Mouse (Mus musculus) 3T3-L1 (cell line): Measurements from ENCODE around the gene Ninj2.
"Not testable (repeated sequence)": the region's sequence is repeated elsewhere in the genome, so short reads cannot be mapped to it uniquely, and the experiment has no call there.

Experiments
- DNase-seq: peaks from one replicate; pipeline ENCODE4 v3.0.0-alpha.2; 2015; ENCODE audit warnings: low read depth, low spot score

Gene Ninj2

DNA sequence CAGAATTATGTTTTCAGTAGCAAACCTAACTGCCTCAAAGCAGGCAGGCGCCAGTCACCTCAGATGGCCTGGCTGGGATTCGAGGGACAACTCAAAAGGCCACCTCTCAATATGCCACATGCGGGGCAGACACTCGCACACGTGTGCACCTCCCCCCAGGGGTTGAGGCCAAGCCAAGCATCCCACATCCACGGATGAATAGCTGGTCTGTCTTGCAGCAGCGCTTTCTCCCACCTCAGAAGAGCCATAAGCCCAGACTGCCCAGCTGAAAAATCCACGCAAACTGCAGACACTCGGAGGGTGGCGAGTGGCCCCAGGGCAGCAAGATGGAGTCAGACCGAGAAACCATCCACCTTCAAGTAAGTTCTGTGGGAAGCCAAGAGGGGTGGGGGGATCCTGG is at the start of gene Ninj2:
Ninj2 (plus strand) TSS at position 251 of the 400 bp plus-strand sequence.
- DNase-seq, result no peak

- no peak for DNase-seq
Observed at GRCm38 (mm10) chr6:120045406-120045805, 47.7 kb upstream of the Ninj2 start.

GRCm38 (mm10) chr6:120047705-120048292 is 45.4 kb upstream of the Ninj2 start:
- DNase-seq, result peak; percentile 32

GRCm38 (mm10) chr6:120054412-120054811 is 38.7 kb upstream of the Ninj2 start:
- no peak for DNase-seq

DNA sequence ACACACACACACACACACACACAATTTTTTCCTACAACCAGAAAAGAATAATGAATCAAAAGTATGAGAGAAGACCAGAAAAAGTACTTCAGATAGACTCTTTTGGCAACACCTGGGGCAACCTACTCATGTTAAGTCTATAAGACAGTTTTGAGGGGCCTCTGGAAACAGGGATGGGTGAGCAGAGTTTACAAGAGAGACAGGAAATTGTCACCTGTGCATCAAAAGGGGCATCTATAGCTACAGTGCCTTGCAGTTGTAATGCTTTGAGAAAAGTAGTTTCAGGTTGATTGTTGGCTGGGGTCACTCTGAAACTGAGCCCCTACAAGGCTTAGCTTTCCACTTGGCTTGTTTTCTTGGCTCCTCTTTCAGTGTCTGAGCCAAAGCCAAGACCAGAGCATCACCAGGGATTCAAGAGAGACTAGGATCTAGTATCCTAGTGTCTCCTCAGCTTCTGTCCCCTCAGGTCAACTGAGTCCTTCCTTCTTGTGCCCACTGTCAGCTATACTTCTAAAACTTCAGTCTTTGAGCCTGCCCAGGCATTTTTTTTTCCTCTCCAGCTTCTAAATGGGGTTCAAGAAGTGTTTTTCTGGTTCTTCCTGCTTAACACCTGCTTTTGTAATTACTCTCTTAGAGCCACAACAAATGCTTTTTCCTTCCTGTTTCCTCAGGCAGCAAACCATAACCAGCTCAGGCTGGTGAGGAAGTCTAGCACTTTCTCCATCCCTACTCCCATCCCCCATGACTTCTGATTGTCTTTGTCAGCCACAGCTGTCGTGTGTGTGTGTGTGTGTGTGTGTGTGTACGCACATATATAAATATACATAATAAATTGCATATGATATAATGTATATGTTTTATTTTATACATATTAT is 37.2 kb upstream of the Ninj2 start:
- no peak for DNase-seq

- no peak for DNase-seq
Observed at GRCm38 (mm10) chr6:120062934-120063333, 30.2 kb upstream of the Ninj2 start.

GRCm38 (mm10) chr6:120064627-120065026 is 28.5 kb upstream of the Ninj2 start:
- DNase-seq, result no peak

DNA sequence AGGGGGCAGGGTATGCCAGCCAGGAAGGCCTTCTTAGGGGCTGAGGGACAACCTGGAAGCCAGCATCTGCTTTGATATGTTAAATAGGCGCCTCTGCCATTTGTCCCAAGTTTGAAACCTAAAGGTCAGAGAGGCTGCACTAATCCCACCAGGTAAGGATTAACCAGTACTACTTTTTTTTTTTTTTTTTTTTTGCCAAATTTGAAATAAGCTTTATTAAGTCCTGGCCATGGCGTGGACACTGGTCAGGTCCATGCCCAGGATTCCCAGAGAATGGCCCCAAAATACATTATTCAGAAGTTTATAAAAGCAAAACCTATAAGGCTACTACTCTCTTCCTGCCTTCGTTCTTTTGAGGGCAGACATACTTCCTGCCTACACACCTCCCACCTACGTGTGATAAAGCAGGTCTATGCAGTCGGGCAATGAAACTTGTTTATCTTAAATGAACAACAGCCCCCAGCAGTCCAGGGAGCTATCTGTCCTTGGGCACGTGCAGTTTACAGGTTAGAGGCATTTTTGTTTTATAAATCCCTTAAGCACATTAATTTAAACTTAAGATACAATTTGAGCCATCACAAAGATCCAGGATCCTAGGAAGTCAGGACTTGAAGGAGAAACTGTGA is 27.5 kb upstream of the Ninj2 start:
- DNase-seq, result no peak

DNA sequence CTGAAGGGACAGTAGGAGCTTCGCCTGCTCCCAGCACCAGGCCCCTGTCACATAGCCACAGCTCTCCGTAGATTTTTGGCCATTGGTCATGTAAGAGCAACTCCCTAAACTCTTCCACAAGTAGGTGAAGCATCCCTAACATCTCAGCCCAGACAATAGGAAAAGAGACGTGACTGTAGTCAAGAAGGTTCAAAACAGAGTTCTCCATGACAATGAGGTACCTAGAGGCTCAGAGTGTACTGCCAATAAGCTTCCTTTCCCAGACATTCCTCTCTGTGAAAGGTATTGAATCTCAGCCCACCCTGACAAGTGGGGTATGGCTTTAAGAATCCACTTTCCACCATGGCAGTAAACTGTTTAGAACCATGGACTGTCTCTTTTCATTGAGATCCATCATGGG is 23.6 kb upstream of the Ninj2 start:
- DNase-seq, result no peak

DNA sequence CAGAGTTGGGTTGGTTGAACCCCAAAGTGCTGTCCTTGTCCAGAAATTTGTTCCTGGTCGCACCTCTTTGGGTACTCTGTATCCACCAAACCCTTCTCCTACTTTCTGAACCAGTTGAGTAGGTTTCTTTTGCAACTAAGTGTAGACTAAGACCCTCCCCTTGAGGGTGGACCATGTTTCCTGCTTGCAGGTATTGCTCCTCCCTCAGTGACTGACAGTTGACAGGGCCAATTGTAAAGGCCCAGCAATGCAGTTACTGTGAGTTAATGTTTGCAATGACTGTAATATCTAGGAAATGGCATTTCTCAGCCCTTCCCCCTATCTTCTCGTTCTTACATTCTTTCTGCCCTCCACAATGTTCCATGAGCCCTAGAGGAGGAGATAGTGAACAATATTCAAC is 20.5 kb upstream of the Ninj2 start:
- DNase-seq, result no peak

DNA sequence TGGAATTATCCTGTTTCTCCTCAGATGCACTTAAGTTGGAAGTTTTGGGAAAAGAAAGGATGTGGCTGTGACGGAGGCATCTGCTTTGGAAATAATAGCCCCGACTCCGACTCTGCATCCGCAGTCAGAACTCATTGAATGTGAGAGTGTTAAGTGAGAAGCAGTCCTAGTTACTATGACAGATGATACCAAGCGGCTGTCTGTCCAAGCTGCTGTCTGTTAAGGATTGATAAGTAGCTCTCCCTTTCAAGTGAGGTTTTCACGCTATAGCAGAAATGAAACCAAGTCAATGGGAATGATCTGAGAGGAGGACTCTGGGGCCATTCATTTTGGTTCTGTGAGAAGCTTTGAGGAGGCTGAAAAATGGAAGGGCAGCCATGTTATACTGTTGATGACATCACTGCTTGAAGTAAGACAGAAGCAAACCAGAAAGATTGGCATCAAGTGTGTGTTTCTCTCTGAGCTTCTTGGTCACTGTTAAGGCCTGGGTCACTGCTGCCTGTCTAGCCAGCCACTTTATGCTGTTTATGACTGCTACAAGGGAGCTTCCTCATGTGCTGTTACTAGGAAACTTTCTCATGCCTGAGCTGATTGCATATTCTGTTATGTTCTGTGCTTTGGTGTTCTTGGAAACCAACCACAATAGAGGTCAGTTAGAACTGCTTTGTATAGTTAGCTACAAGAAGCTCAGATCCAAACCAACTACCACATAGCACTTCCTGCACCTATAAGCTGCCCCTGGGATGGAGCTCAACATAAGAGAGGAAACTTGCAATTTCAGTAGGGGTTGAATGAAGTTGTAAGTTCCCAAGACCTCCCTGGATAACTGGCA is 16.3 kb upstream of the Ninj2 start:
- DNase-seq, result no peak

GRCm38 (mm10) chr6:120079547-120079946 is 13.6 kb upstream of the Ninj2 start:
- no peak for DNase-seq

- DNase-seq, result no peak
Observed at GRCm38 (mm10) chr6:120081516-120081915, 11.6 kb upstream of the Ninj2 start.

DNA sequence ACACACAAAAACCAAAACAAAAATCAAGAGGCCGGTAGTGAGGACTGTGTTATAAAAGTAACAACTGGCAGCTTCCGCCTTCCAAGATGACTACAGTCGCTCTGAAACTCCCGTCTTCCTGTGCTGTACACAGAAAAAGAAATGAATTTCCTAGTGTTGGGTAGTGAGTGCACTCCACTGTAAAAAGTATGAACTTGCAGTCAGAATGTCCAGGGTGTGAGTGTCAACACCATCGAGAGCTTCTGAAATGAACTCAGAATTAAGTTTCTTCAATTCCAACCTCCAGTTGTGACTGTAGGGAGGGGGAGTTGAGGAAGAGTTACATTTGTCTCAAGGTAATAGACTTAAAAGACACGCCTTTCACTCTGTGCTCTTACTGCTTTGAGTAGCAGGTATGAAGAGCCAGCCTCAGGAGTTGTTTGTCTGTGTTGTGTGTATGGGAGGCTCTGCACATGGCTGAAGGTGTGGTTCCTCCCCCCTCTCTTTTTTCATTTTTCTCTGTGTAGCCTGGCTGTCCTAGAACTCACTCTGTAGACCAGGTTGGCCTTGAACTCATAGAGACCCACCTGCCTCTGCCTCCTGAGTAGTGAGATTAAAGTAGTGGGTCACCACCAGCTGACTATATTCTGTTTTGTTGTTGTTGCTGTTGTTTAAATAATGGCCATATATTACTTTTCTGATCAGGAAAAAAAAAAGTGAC is 10.7 kb upstream of the Ninj2 start:
- DNase-seq, result no peak

- DNase-seq, result peak; percentile 40
Observed at GRCm38 (mm10) chr6:120082951-120083411, 10.2 kb upstream of the Ninj2 start.

GRCm38 (mm10) chr6:120083442-120083841 is 9.7 kb upstream of the Ninj2 start:
- no peak for DNase-seq

DNA sequence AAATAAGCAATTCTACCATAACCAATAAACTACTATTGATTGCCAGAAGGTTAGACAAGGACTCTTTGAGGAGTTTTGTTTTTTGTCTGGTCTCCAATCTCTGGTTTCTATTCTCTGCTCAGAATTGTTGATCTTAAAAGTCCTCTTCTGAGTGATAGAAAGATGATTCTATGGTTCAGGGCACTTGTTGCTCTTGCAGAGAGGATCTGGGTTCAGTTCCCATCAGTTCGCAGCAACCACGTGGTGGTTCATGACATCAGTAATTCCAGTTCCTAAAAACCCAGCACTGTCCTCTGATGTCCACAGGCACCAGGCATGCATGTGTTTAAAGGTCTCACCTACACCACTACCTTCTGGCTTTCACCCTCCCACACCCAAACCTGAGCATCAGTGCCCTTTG is 8.2 kb upstream of the Ninj2 start:
- DNase-seq, result no peak

- DNase-seq, result no peak
Observed at GRCm38 (mm10) chr6:120085832-120086231, 7.3 kb upstream of the Ninj2 start.

- DNase-seq, result not testable (repeated sequence)
Observed at GRCm38 (mm10) chr6:120087041-120087440, 6.1 kb upstream of the Ninj2 start.

GRCm38 (mm10) chr6:120090712-120091248 is 2.4 kb upstream of the Ninj2 start:
- DNase-seq, result no peak

- no peak for DNase-seq
Observed at GRCm38 (mm10) chr6:120091956-120092355, 1.2 kb upstream of the Ninj2 start.
